24 mouse cellular contexts compared by ENCODE assay signal in genomic region chr13:112621592-112621991, GRCm38 (mm10). TPM values are rescaled to one million over a fixed set of nuclear protein-coding genes. Genes with fewer than 3 reads are reported as not detected.
DNase-seq lines count a peak whose midpoint lies in the region; ATAC-seq and TF ChIP-seq lines count a peak whose summit lies in the region.
"Had no signal": no experiment of that assay in that cellular context is flagged by ENCODE, and none has a peak within 500 bp of the region (broad histone marks: within the 10 kb centered on the region; RNA-seq: fewer than 3 reads in every experiment).

No protein-coding gene starts in this region.

- DNase-seq in gastrocnemius, adult 2 months, result no peak
- no peak for DNase-seq in gastrocnemius, postnatal 36 days
- peak; percentile 24 for DNase-seq in liver, adult 2 months (ENCODE audit: extremely low read depth, low read depth, low spot score)
- DNase-seq in 416B (ENCODE audit: low read depth) (peak; percentile 7), NIH3T3 (ENCODE audit: low read depth) (peak; percentile 15)
- no peak for DNase-seq in urinary bladder, postnatal 36 days (ENCODE audit: low spot score in 2 of 2)
- DNase-seq: cerebellum, adult 9-11 months; heart, postnatal 10 days; kidney, postnatal 4 days; lung, postnatal 4 days; right cerebral cortex, postnatal 14 days; thymus, postnatal 14 days had no signal

- no peaks in the 10 kb centered on the region for H3K36me3 ChIP-seq in liver, adult 2 months (ENCODE audit: control insufficient read depth, insufficient read depth, low read length)
- no peaks in the 10 kb centered on the region for H3K36me3 ChIP-seq in liver, embryonic 12.5 days
- H3K36me3 ChIP-seq: hindbrain, embryonic 13.5 days; limb, embryonic 15.5 days; stomach, embryonic 15.5 days had no signal

- no peaks in the 10 kb centered on the region for H3K79me2 ChIP-seq in liver, adult 2 months (ENCODE audit: control insufficient read depth, insufficient read depth, low read length)

- no peaks in the 10 kb centered on the region for H3K9me3 ChIP-seq in liver, embryonic 12.5 days (replicated peaks)
- H3K9me3 ChIP-seq: hindbrain, embryonic 13.5 days; limb, embryonic 15.5 days; stomach, embryonic 15.5 days had no signal

- WGBS in liver, adult 2 months, result 77% methylated on average over 3 of the region's 3 CpGs
- 59% methylated on average over 3 of the region's 3 CpGs for WGBS in liver, embryonic 12.5 days (ENCODE audit: insufficient replicate concordance)

- no peaks in the 10 kb centered on the region; the same call in 1 of the 2 replicates for H3K4me1 ChIP-seq in liver, adult 2 months (ENCODE audit: control insufficient read depth, insufficient read depth, low read length)
- no peaks in the 10 kb centered on the region for H3K4me1 ChIP-seq in liver, embryonic 12.5 days
- H3K4me1 ChIP-seq: hindbrain, embryonic 13.5 days; limb, embryonic 15.5 days; stomach, embryonic 15.5 days had no signal

- no peaks in the 10 kb centered on the region for H3K27me3 ChIP-seq in liver, adult 2 months (ENCODE audit: control insufficient read depth, insufficient read depth, low read length)
- no peaks in the 10 kb centered on the region for H3K27me3 ChIP-seq in liver, embryonic 12.5 days (replicated peaks)
- H3K27me3 ChIP-seq: hindbrain, embryonic 13.5 days; stomach, embryonic 15.5 days had no signal

- TF ChIP-seq CTCF in gastrocnemius, adult 2 months (IDR thresholded peaks at IDR 0.05), result peak; percentile 43
- TF ChIP-seq CTCF in liver, adult 2 months (IDR thresholded peaks at IDR 0.05; ENCODE audit: low read depth, low read length), result no peak

- TF ChIP-seq POLR2A in liver, adult 2 months (IDR thresholded peaks at IDR 0.05; ENCODE audit: extremely low read depth, insufficient read depth, low read length), result no peak

- ATAC-seq in liver, embryonic 12.5 days, result no peak
- ATAC-seq in cerebellum, adult (ENCODE audit: insufficient number of reproducible peaks, low FRiP score, low TSS enrichment), result no peak
- ATAC-seq: CD4-positive, CD25-positive, alpha-beta regulatory T cell, adult 4 months; intestine, embryonic 16.5 days had no signal

- H3K9ac ChIP-seq in liver, adult 2 months (ENCODE audit: low read depth, low read length), result no peak overlapping the region
- no peak overlapping the region for H3K9ac ChIP-seq in liver, embryonic 12.5 days
- H3K9ac ChIP-seq: hindbrain, embryonic 13.5 days; limb, embryonic 15.5 days; stomach, embryonic 15.5 days had no signal

- intact Hi-C loops in gastrocnemius, adult 2 months (cut with DNase I), result no loop called here
- intact Hi-C loops in gastrocnemius, postnatal 36 days (cut with DNase I), result loop anchor here (10.0 kb wide), 1 partner anchor 347 kb away; no protein-coding TSS in a partner anchor

- no peak overlapping the region for H3K4me3 ChIP-seq in gastrocnemius, adult 2 months
- H3K4me3 ChIP-seq in liver, adult 2 months (ENCODE audit: insufficient read depth, low read depth, low read length), result no peak overlapping the region
- H3K4me3 ChIP-seq in liver, embryonic 12.5 days, result no peak overlapping the region
- H3K4me3 ChIP-seq: erythroblast, embryonic 14.5 days; hindbrain, embryonic 13.5 days; limb, embryonic 15.5 days; stomach, embryonic 15.5 days had no signal

- no peak overlapping the region for H3K4me2 ChIP-seq in liver, embryonic 12.5 days
- H3K4me2 ChIP-seq: hindbrain, embryonic 13.5 days; limb, embryonic 15.5 days; midbrain, embryonic 11.5 days; stomach, embryonic 15.5 days had no signal

- no peak overlapping the region for H3K27ac ChIP-seq in gastrocnemius, adult 2 months
- H3K27ac ChIP-seq in liver, adult 2 months (replicated peaks; ENCODE audit: insufficient read depth, low read depth, low read length), result no peak overlapping the region
- H3K27ac ChIP-seq in liver, embryonic 12.5 days, result no peak overlapping the region
- H3K27ac ChIP-seq: hindbrain, embryonic 13.5 days; limb, embryonic 15.5 days; stomach, embryonic 15.5 days had no signal

RNA-seq across cellular contexts. Expression of gene Il31ra, which starts 27.4 kb away (rescaled TPM):
- total RNA-seq in gastrocnemius, adult 2 months (2021), result under 1 TPM in 1 of 2 experiments, not detected in 1; 0.14 TPM
- not detected for total RNA-seq in gastrocnemius, postnatal 36 days (2021)
- not detected in 2 replicates for total RNA-seq in liver, adult 2 months (2014; rRNA removed)
- not detected in 2 replicates for polyA plus RNA-seq in liver, adult 2 months (2012; rRNA removed)
- 0.06 and 0.14 TPM in 2 replicates for polyA plus RNA-seq in liver, embryonic 12.5 days (2016; fragmentation: Nextera tagmentation; extraction: Ambion mirVana)
- total RNA-seq: heart, adult 8-10 months had no signal
- polyA plus RNA-seq: embryonic facial prominence, embryonic 11.5 days; erythroblast, embryonic 14.5 days; midbrain, embryonic 11.5 days had no signal

RNA-seq across cellular contexts. Expression of gene Ddx4, which starts 30.7 kb away (rescaled TPM):
- total RNA-seq in gastrocnemius, adult 2 months (2021), result not detected
- total RNA-seq in gastrocnemius, postnatal 36 days (2021), result not detected
- total RNA-seq in liver, adult 2 months (2014; rRNA removed), result not detected in 2 replicates
- not detected in 2 replicates for polyA plus RNA-seq in liver, adult 2 months (2012; rRNA removed)
- 0.35 and 0.49 TPM in 2 replicates for polyA plus RNA-seq in liver, embryonic 12.5 days (2016; fragmentation: Nextera tagmentation; extraction: Ambion mirVana)
- total RNA-seq: gastrocnemius, adult 8-10 months had no signal
- polyA plus RNA-seq: CD4-positive, CD25-positive, alpha-beta regulatory T cell, adult 4 months; erythroblast, embryonic 14.5 days had no signal

RNA-seq across cellular contexts. Expression of gene Slc38a9, which starts 39.0 kb away (rescaled TPM):
- 1 to 10 TPM; 6.9 to 8.1 TPM for total RNA-seq in gastrocnemius, adult 2 months (2021)
- total RNA-seq in gastrocnemius, postnatal 36 days (2021), result 1 to 10 TPM; 5.7 to 6.0 TPM
- 8.6 and 8.9 TPM in 2 replicates for total RNA-seq in liver, adult 2 months (2014; rRNA removed)
- polyA plus RNA-seq in liver, adult 2 months (2012; rRNA removed), result 2.0 and 4.9 TPM in 2 replicates
- 12.1 and 13.6 TPM in 2 replicates for polyA plus RNA-seq in liver, embryonic 12.5 days (2016; fragmentation: Nextera tagmentation; extraction: Ambion mirVana)

Comparison
In these comparisons a context has a peak if more than half of its experiments do, and no peak if none do; other contexts are left out.
1. DNase-seq: peak in liver, adult 2 months (single experiment), 416B (single experiment) and NIH3T3 (single experiment); none in gastrocnemius, adult 2 months (single experiment), gastrocnemius, postnatal 36 days (0 of 2) and urinary bladder, postnatal 36 days (0 of 2).